Mouse (Mus musculus): ENCODE results near the gene Gtf2a1. TPM values are rescaled to one million over a fixed set of nuclear protein-coding genes. Genes with fewer than 3 reads are reported as not detected.
A peak's percentile ranks its signal among the peaks of the same experiment; 100 is the strongest.
"Not testable (repeated sequence)": the region's sequence is repeated elsewhere in the genome, so short reads cannot be mapped to it uniquely, and the experiment has no call there.

Gtf2a1 gene
- polyA plus RNA-seq, 1 experiment: 26.9 TPM

- no peak for DNase-seq (ENCODE audit: extremely low spot score in 1 of 2, low spot score in 1 of 2)
These were observed 7.8 kb downstream of the Gtf2a1 start for GRCm38 (mm10) chr12:91582362-91583002.

DNA sequence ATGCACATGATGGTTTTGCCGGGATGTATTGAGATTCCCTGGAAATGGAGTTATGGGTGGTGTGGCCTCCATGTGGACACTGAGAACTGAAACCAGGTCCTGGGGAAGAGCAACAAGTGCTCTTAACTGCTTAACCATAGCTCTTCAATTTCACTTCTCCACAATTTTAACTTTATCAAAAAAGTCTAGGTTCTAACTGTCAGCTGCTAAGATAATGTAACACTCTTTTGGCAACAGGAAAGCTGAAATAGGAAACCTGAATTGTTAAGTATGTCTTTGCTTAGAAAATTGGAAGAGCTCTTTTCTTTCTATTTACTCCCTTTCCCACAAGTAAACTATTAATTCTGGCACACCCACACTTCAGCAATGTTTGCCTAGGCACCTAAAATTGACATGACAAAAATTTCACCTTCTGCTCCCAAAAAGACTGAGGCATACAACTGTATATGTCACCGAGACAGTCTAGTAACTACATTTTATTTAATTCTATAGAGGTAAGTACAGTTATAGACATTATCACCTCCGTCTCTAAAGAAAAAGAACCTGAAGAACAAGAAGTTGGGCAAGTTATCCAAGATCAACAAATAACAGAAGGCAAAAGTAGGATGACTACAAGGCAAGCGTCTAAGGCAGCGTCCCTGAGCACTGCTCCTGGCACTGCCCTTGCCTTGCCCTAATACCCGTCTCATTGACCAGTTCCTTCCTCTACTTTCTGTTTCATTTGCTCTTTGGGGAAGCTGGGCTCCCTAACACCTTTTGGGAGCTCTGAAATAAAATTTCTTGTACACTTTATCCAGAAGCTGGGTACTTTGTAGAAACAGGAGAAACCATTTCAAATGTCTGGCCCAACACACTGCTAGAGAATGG lies 8.8 kb downstream of the Gtf2a1 start:
- no peak for DNase-seq (ENCODE audit: extremely low spot score in 1 of 2, low spot score in 1 of 2)

- DNase-seq (ENCODE audit: extremely low spot score in 1 of 2, low spot score in 1 of 2): no peak
These were observed 10.6 kb downstream of the Gtf2a1 start for GRCm38 (mm10) chr12:91579665-91580064.

GRCm38 (mm10) chr12:91571708-91572107 lies 18.6 kb downstream of the Gtf2a1 start:
- DNase-seq (ENCODE audit: extremely low spot score in 1 of 2, low spot score in 1 of 2): no peak

DNA sequence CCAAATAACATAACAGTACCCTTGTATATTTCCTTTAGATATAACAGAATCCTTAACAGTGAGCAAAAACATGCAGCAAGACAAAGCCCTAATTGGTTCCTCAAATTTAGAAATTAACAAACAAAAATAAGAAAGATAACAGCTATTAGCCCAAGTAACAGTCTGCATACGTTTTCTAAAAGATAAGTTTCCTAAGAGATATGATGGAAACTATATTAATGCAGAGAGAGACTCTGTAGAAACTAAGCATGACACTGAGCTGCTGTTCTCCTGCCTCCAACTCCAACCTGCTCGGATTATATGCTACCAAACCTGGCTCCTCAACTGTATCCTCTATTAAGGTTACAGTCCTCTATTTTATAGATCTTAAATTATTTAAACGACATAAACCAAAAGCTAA lies 21.0 kb downstream of the Gtf2a1 start:
- no peak for DNase-seq (ENCODE audit: extremely low spot score in 1 of 2, low spot score in 1 of 2)

DNA sequence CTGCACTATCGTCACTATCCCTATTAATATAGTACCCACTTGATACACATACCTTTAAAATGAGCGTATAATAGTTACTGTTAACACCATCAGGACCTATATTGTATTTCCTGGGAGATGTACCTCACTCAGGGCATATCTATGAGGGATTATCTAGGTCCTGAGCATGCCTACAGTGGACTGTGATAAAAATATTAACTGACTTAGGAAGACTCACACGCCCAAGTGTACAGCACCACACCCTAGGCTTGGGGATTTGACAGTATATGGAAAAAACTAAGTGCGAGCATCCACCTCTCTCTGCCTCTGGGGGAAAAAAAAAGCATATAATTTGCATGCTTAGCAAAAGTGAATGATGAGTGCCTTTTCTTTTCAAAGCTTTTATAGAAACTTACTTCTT lies 23.1 kb downstream of the Gtf2a1 start:
- DNase-seq (ENCODE audit: extremely low spot score in 1 of 2, low spot score in 1 of 2): no peak

DNA sequence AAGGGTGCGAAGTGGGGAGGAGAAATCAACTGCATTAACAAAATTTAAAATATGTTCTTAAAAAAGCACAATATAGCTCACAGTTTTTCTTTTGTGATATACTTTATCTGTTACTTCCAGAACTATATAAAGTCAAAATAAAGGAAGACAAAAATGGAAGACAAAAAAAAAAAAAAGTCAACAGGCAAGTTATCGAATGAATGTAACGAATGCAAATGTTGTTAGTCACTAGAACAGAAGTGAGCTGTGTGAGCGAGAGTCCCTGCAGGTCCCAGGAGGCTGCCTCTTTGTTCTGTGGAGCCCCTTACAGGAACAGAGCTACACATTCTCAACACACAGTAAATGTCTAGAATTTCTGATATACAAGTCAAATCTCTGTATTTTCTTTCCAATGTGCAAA lies 32.1 kb downstream of the Gtf2a1 start:
- not testable (repeated sequence) for DNase-seq (ENCODE audit: extremely low spot score in 1 of 2, low spot score in 1 of 2)

- not testable (repeated sequence) for DNase-seq (ENCODE audit: extremely low spot score in 1 of 2, low spot score in 1 of 2)
These were observed 32.8 kb downstream of the Gtf2a1 start for GRCm38 (mm10) chr12:91557358-91558005.

GRCm38 (mm10) chr12:91551773-91552526 lies 38.3 kb downstream of the Gtf2a1 start:
- DNase-seq (ENCODE audit: extremely low spot score in 1 of 2, low spot score in 1 of 2): peak; percentile 47 to 78

- DNase-seq (ENCODE audit: extremely low spot score in 1 of 2, low spot score in 1 of 2): no peak
These were observed 40.8 kb downstream of the Gtf2a1 start for GRCm38 (mm10) chr12:91549471-91549870.

- no peak for DNase-seq (ENCODE audit: extremely low spot score in 1 of 2, low spot score in 1 of 2)
These were observed 50.1 kb downstream of the Gtf2a1 start for GRCm38 (mm10) chr12:91540202-91540601.

GRCm38 (mm10) chr12:91534514-91534913 lies 55.8 kb downstream of the Gtf2a1 start:
- DNase-seq (ENCODE audit: extremely low spot score in 1 of 2, low spot score in 1 of 2): no peak

DNA sequence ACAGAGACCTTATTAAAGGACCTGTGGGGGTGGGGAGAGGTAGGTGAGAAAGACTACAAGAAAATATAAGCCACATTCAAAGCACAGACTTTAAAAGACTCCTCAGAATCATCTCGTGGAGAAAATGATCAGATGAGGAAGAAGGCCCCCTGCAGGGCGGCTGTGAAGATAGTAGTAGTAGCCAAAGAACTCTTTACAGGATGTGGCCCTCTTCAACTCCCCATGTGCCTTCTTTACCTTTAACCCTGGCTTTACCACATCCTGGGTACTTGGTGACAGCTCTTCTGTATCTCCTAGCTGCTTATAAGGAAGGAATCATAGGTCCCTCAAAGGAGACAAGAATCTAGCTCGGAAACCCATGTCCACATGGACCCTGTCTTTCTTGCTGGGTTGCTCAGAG lies 66.7 kb downstream of the Gtf2a1 start:
- no peak for DNase-seq (ENCODE audit: extremely low spot score in 1 of 2, low spot score in 1 of 2)

DNA sequence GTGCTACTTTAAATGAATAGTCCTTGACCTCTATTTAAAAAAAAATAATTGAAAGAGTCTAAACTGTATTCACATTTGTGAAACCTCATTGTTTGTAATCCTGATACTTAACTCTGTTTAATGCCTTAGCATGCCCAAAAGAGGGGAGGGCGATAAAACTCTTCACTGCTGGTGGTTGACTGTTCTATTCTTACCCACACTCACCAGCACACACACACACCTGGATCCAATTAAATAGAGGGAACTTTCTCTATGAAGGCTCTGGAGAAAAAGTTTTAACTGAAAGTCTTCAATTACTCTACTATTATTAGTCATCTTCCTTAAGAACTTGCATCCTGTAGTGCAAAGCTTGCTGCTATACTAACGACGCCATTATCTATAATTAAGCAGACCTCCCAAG lies 72.5 kb downstream of the Gtf2a1 start:
- DNase-seq (ENCODE audit: extremely low spot score in 1 of 2, low spot score in 1 of 2): no peak

DNA sequence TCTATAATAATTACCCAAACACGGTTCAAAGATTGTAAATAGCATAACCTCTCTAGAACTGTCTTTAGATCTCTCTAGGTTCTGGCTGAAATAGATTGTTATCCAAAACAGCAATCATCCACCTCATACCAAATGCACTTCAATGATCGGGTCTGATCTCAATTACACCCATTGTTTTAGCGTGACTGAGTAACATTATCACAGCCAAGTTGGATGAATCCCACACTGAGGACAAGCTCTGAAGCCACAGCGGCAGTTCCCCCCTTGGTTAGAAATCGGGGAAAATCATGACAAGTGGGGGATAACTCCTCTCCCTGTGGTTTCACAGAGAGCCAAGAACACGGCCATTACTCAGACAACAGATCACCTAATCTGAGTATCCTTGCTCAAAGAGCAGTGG lies 76.3 kb downstream of the Gtf2a1 start:
- no peak for DNase-seq (ENCODE audit: extremely low spot score in 1 of 2, low spot score in 1 of 2)

- DNase-seq (ENCODE audit: extremely low spot score in 1 of 2, low spot score in 1 of 2): no peak
These were observed 78.5 kb downstream of the Gtf2a1 start for GRCm38 (mm10) chr12:91511766-91512165.

Other genes starting within 250 kb of the Gtf2a1 start
- gene Cep128, start 206.1 kb downstream of the Gtf2a1 start, polyA plus RNA-seq (2012; rRNA removed): 7.6 and 8.3 TPM in 2 replicates
- 0.34 and 0.38 TPM in 2 replicates for gene Tshr, start 205.9 kb downstream of the Gtf2a1 start, polyA plus RNA-seq (2012; rRNA removed)
- 11.9 and 12.3 TPM in 2 replicates for gene Ston2, start 197.9 kb upstream of the Gtf2a1 start, polyA plus RNA-seq (2012; rRNA removed)